Mouse (Mus musculus) heart, postnatal 36 days (tissue): ENCODE data around the gene Cep126. TPM values are rescaled to one million over a fixed set of nuclear protein-coding genes. Genes with fewer than 3 reads are reported as not detected.

Experiments
- DNase-seq, 2 experiments: peaks; one replicate each; pipeline ENCODE4 v3.0.0; 2021 to 2022
- intact Hi-C: fragments of 180-260 bp; cut with DNase I; formaldehyde crosslinking; loops from one replicate; pipeline ENCODE4 v1.15.1; 2025
- total RNA-seq, 2 experiments: library from RNA; stranded (reverse); gene quantifications; 2 replicates each; pipeline ENCODE4 v1.2.3; 2021

The Cep126 gene
- total RNA-seq: 1 to 10 TPM; 3.3 to 4.1 TPM

- intact Hi-C loops: loop anchor here (5.0 kb wide), 3 partner anchors 92 to 222 kb away; partner anchors contain the start of genes Cfap300 and Yap1
- DNase-seq: peak; percentile 79 to 83
Measured at GRCm38 (mm10) chr9:8134117-8134574, at the start of gene Cep126. TSS of gene Cep126 (minus strand) at chr9:8134294.

- DNase-seq: no peak
- intact Hi-C loops: no loop called here
Measured at GRCm38 (mm10) chr9:8179554-8179953, 45.5 kb upstream of the Cep126 start.

- intact Hi-C loops: no loop called here
- no peak for DNase-seq
Measured at GRCm38 (mm10) chr9:8177099-8177498, 43.0 kb upstream of the Cep126 start.

- intact Hi-C loops: no loop called here
- DNase-seq: no peak
Measured at GRCm38 (mm10) chr9:8157011-8157410, 22.9 kb upstream of the Cep126 start.

GRCm38 (mm10) chr9:8139501-8139900 lies 5.4 kb upstream of the Cep126 start:
- intact Hi-C loops: no loop called here
- no peak for DNase-seq

- intact Hi-C loops: loop anchor here (5.0 kb wide), 3 partner anchors 91 to 221 kb away; partner anchors contain the start of genes Cfap300 and Yap1
- DNase-seq: no peak
Measured at GRCm38 (mm10) chr9:8133586-8134115, 443 bp downstream of the Cep126 start.

- intact Hi-C loops: no loop called here
- DNase-seq: no peak
Measured at GRCm38 (mm10) chr9:8123495-8123894, 10.6 kb downstream of the Cep126 start.

- DNase-seq: no peak
- intact Hi-C loops: no loop called here
Measured at GRCm38 (mm10) chr9:8114516-8114915, 19.6 kb downstream of the Cep126 start.

- intact Hi-C loops: no loop called here
- no peak for DNase-seq
Measured at GRCm38 (mm10) chr9:8103050-8103449, 31.0 kb downstream of the Cep126 start.

- intact Hi-C loops: no loop called here
- DNase-seq: no peak
Measured at GRCm38 (mm10) chr9:8100962-8101361, 33.1 kb downstream of the Cep126 start.

- no peak for DNase-seq
- intact Hi-C loops: no loop called here
Measured at GRCm38 (mm10) chr9:8078882-8079281, 55.2 kb downstream of the Cep126 start.

GRCm38 (mm10) chr9:8074345-8074744 lies 59.7 kb downstream of the Cep126 start:
- DNase-seq: peak in 1 of 2 experiments; percentile 9
- intact Hi-C loops: loop anchor here (5.0 kb wide), 1 partner anchor 362 kb away; no protein-coding TSS in a partner anchor

- intact Hi-C loops: loop anchor here (5.0 kb wide), 1 partner anchor 361 kb away; no protein-coding TSS in a partner anchor
- no peak for DNase-seq
Measured at GRCm38 (mm10) chr9:8073203-8073755, 60.8 kb downstream of the Cep126 start.

GRCm38 (mm10) chr9:8059636-8060035 lies 74.5 kb downstream of the Cep126 start:
- intact Hi-C loops: no loop called here
- DNase-seq: no peak

- no peak for DNase-seq
- intact Hi-C loops: no loop called here
Measured at GRCm38 (mm10) chr9:8054831-8055230, 79.3 kb downstream of the Cep126 start.

- intact Hi-C loops: loop anchor here (5.0 kb wide), 2 partner anchors 36 to 89 kb away; partner anchors contain the start of gene Cep126
Measured at GRCm38 (mm10) chr9:8043044-8043387, 91.1 kb downstream of the Cep126 start.

GRCm38 (mm10) chr9:8042338-8043043 lies 91.6 kb downstream of the Cep126 start, which contains the start of gene Cfap300:
TSS of gene Cfap300 (minus strand) at chr9:8042823.
- intact Hi-C loops: loop anchor here (5.0 kb wide), 2 partner anchors 35 to 90 kb away; partner anchors contain the start of gene Cep126
- peak; percentile 96 to 97 for DNase-seq

More at GRCm38 (mm10) chr9:8043044-8043387, 91.1 kb downstream of the Cep126 start:
- no peak for DNase-seq

- no peak for DNase-seq
- intact Hi-C loops: no loop called here
Measured at GRCm38 (mm10) chr9:8035546-8035945, 98.5 kb downstream of the Cep126 start.

GRCm38 (mm10) chr9:8035091-8035490 lies 99.0 kb downstream of the Cep126 start:
- intact Hi-C loops: no loop called here
- DNase-seq: no peak

- intact Hi-C loops: no loop called here
- DNase-seq: no peak
Measured at GRCm38 (mm10) chr9:8034143-8034542, 100.0 kb downstream of the Cep126 start.

GRCm38 (mm10) chr9:8032847-8033246 lies 101.2 kb downstream of the Cep126 start:
- intact Hi-C loops: no loop called here

More at GRCm38 (mm10) chr9:8032847-8033246, 101.2 kb downstream of the Cep126 start:
- DNase-seq: no peak
